Mouse (Mus musculus) bone marrow macrophage, adult 2 months (primary cell): Measurements from ENCODE around the gene Rere.

Experiments used
- CTCF ChIP-seq: IDR thresholded peaks from 2 replicates; pipeline ENCODE4 v1.5.1; 2012; ENCODE audit warnings: low read depth, mild to moderate bottlenecking, low read length, moderate library complexity
- POLR2A ChIP-seq: IDR thresholded peaks from 2 replicates; pipeline ENCODE4 v1.6.1; 2012; ENCODE audit warnings: mild to moderate bottlenecking, low read depth, low read length, borderline replicate concordance

GRCm38 (mm10) chr4:150491710-150492109 is 210.3 kb downstream of the Rere start:
- TF ChIP-seq POLR2A: no peak
- no peak for TF ChIP-seq CTCF
